8 mouse cellular contexts compared by ENCODE assay signal in genomic region chr1:186433169-186433665, GRCm38 (mm10).
DNase-seq lines count a peak whose midpoint lies in the region; ATAC-seq and TF ChIP-seq lines count a peak whose summit lies in the region.

No protein-coding gene starts in this region.

- H3K27me3 ChIP-seq in heart, embryonic 13.5 days (replicated peaks): no peaks in the 10 kb centered on the region
- no peaks in the 10 kb centered on the region for H3K27me3 ChIP-seq in heart, embryonic 11.5 days (ENCODE audit: control insufficient read depth, insufficient read depth, low read length)
- H3K27me3 ChIP-seq in midbrain, embryonic 15.5 days (replicated peaks): no peaks in the 10 kb centered on the region
- H3K27me3 ChIP-seq in midbrain, embryonic 14.5 days (ENCODE audit: control insufficient read depth, insufficient read depth, low read length): no peaks in the 10 kb centered on the region
- no peaks in the 10 kb centered on the region for H3K27me3 ChIP-seq in hindbrain, postnatal 0 days (ENCODE audit: insufficient read depth, low read length)

- no peaks in the 10 kb centered on the region for H3K36me3 ChIP-seq in heart, embryonic 13.5 days
- no peaks in the 10 kb centered on the region for H3K36me3 ChIP-seq in heart, embryonic 11.5 days (ENCODE audit: control insufficient read depth, insufficient read depth, low read length)
- H3K36me3 ChIP-seq in midbrain, embryonic 15.5 days (replicated peaks): no peaks in the 10 kb centered on the region
- no peaks in the 10 kb centered on the region for H3K36me3 ChIP-seq in midbrain, embryonic 14.5 days (ENCODE audit: control insufficient read depth, insufficient read depth, low read length)
- H3K36me3 ChIP-seq in hindbrain, postnatal 0 days (ENCODE audit: insufficient read depth, low read length): no peaks in the 10 kb centered on the region

- H3K9ac ChIP-seq in heart, embryonic 13.5 days: 0 out of 2 replicates have a peak overlapping the region, but pooled peaks have one; percentile 16
- no peak overlapping the region for H3K9ac ChIP-seq in heart, embryonic 11.5 days (ENCODE audit: low read depth, low read length)
- no peak overlapping the region for H3K9ac ChIP-seq in midbrain, embryonic 15.5 days
- no peak overlapping the region for H3K9ac ChIP-seq in midbrain, embryonic 14.5 days (replicated peaks; ENCODE audit: low read length)
- H3K9ac ChIP-seq in hindbrain, postnatal 0 days (replicated peaks; ENCODE audit: low read length): no peak overlapping the region

- ATAC-seq in heart, embryonic 13.5 days (ENCODE audit: extremely low read depth, insufficient number of reproducible peaks, low FRiP score, low TSS enrichment): no peak
- no peak for ATAC-seq in heart, embryonic 11.5 days (replicated peaks; ENCODE audit: insufficient number of reproducible peaks, low FRiP score, low TSS enrichment)
- peak; percentile 37; the same call in 1 of the 2 replicates for ATAC-seq in midbrain, embryonic 15.5 days (replicated peaks)
- no peak for ATAC-seq in midbrain, embryonic 14.5 days (ENCODE audit: low FRiP score, low TSS enrichment)
- ATAC-seq in hindbrain, postnatal 0 days: peak; percentile 78

- H3K9me3 ChIP-seq in heart, embryonic 13.5 days: no peaks in the 10 kb centered on the region
- no peaks in the 10 kb centered on the region for H3K9me3 ChIP-seq in heart, embryonic 11.5 days (replicated peaks; ENCODE audit: control insufficient read depth, low read length)
- H3K9me3 ChIP-seq in midbrain, embryonic 15.5 days: no peaks in the 10 kb centered on the region
- H3K9me3 ChIP-seq in midbrain, embryonic 14.5 days (ENCODE audit: control insufficient read depth, low read length): no peaks in the 10 kb centered on the region
- H3K9me3 ChIP-seq in hindbrain, postnatal 0 days (ENCODE audit: low read length): no peaks in the 10 kb centered on the region

- 77% methylated on average over 7 of the region's 7 CpGs for WGBS in heart, embryonic 13.5 days
- 82% methylated on average over 7 of the region's 7 CpGs for WGBS in heart, embryonic 11.5 days (ENCODE audit: insufficient replicate concordance)
- whole genome bisulfite sequencing in midbrain, embryonic 15.5 days: 71% methylated on average over 7 of the region's 7 CpGs
- WGBS in midbrain, embryonic 14.5 days: 78% methylated on average over 7 of the region's 7 CpGs
- WGBS in hindbrain, postnatal 0 days: 47% methylated on average over 7 of the region's 7 CpGs
- WGBS in olfactory bulb, adult 2 months: 54% methylated on average over 7 of the region's 7 CpGs

- no peak for TF ChIP-seq POLR2A in olfactory bulb, adult 2 months (IDR thresholded peaks at IDR 0.05; ENCODE audit: insufficient read depth, low read depth, low read length)

- TF ChIP-seq CTCF in hindbrain, postnatal 0 days (IDR thresholded peaks at IDR 0.05; ENCODE audit: low read depth): no peak
- no peak for TF ChIP-seq CTCF in olfactory bulb, adult 2 months (IDR thresholded peaks at IDR 0.05; ENCODE audit: insufficient read depth, low read depth, low read length)

- no peak overlapping the region for H3K4me2 ChIP-seq in heart, embryonic 13.5 days
- no peak overlapping the region for H3K4me2 ChIP-seq in heart, embryonic 11.5 days
- no peak overlapping the region for H3K4me2 ChIP-seq in midbrain, embryonic 15.5 days
- no peak overlapping the region for H3K4me2 ChIP-seq in midbrain, embryonic 14.5 days (ENCODE audit: low read length)
- no peak overlapping the region for H3K4me2 ChIP-seq in hindbrain, postnatal 0 days (ENCODE audit: low read depth, low read length)

- peaks cover 22% of the 10 kb centered on the region for H3K4me1 ChIP-seq in heart, embryonic 13.5 days
- H3K4me1 ChIP-seq in heart, embryonic 11.5 days (ENCODE audit: control insufficient read depth, insufficient read depth, low read length): peaks cover 10% of the 10 kb centered on the region
- peaks cover 12% of the 10 kb centered on the region for H3K4me1 ChIP-seq in midbrain, embryonic 15.5 days
- H3K4me1 ChIP-seq in midbrain, embryonic 14.5 days (ENCODE audit: control insufficient read depth, insufficient read depth, low read length): peaks cover 4% of the 10 kb centered on the region; the same call in 1 of the 2 replicates
- H3K4me1 ChIP-seq in hindbrain, postnatal 0 days (ENCODE audit: insufficient read depth, low read length): 0 out of 2 replicates have a peak, but pooled peaks cover 7% of the 10 kb centered on the region
- peaks cover 11% of the 10 kb centered on the region for H3K4me1 ChIP-seq in olfactory bulb, adult 2 months (ENCODE audit: control insufficient read depth, insufficient read depth, low read length)

- DNase-seq in midbrain, embryonic 14.5 days: no peak
- DNase-seq in hindbrain, postnatal 0 days (ENCODE audit: low spot score): peak; percentile 71
- DNase-seq in T-cell, adult 2 months (ENCODE audit: low spot score): no peak
- no peak for DNase-seq in adrenal gland, postnatal 36 days

- no peak overlapping the region for H3K4me3 ChIP-seq in heart, embryonic 13.5 days
- H3K4me3 ChIP-seq in heart, embryonic 11.5 days (ENCODE audit: low read depth, low read length): no peak overlapping the region
- H3K4me3 ChIP-seq in midbrain, embryonic 15.5 days: no peak overlapping the region
- H3K4me3 ChIP-seq in midbrain, embryonic 14.5 days (replicated peaks; ENCODE audit: low read depth, low read length): no peak overlapping the region
- H3K4me3 ChIP-seq in hindbrain, postnatal 0 days (ENCODE audit: low read length): no peak overlapping the region
- H3K4me3 ChIP-seq in olfactory bulb, adult 2 months (ENCODE audit: insufficient read depth, low read depth, low read length): no peak overlapping the region

- peak overlapping the region; percentile 32 for H3K27ac ChIP-seq in heart, embryonic 13.5 days (replicated peaks)
- H3K27ac ChIP-seq in heart, embryonic 11.5 days (ENCODE audit: low read depth, low read length): no peak overlapping the region
- no peak overlapping the region for H3K27ac ChIP-seq in midbrain, embryonic 15.5 days
- H3K27ac ChIP-seq in midbrain, embryonic 14.5 days (replicated peaks; ENCODE audit: low read depth, low read length): no peak overlapping the region
- H3K27ac ChIP-seq in hindbrain, postnatal 0 days: no peak overlapping the region; the same call in 1 of the 2 replicates
- H3K27ac ChIP-seq in olfactory bulb, adult 2 months (ENCODE audit: insufficient read depth, low read depth, low read length): peak overlapping the region; percentile 16; the same call in 1 of the 2 replicates

Comparison
In these comparisons a context has a peak if more than half of its experiments do, and no peak if none do; other contexts are left out.
1. ATAC-seq: peak in midbrain, embryonic 15.5 days (single experiment) and hindbrain, postnatal 0 days (single experiment); none in heart, embryonic 13.5 days (single experiment), heart, embryonic 11.5 days (single experiment) and midbrain, embryonic 14.5 days (single experiment).
2. H3K27ac ChIP-seq: peak in heart, embryonic 13.5 days (single experiment) and olfactory bulb, adult 2 months (single experiment); none in heart, embryonic 11.5 days (single experiment), midbrain, embryonic 15.5 days (single experiment), midbrain, embryonic 14.5 days (single experiment) and hindbrain, postnatal 0 days (single experiment).